Mouse (Mus musculus): ENCODE data around the gene Gm17606.

Gm17606 gene

DNA sequence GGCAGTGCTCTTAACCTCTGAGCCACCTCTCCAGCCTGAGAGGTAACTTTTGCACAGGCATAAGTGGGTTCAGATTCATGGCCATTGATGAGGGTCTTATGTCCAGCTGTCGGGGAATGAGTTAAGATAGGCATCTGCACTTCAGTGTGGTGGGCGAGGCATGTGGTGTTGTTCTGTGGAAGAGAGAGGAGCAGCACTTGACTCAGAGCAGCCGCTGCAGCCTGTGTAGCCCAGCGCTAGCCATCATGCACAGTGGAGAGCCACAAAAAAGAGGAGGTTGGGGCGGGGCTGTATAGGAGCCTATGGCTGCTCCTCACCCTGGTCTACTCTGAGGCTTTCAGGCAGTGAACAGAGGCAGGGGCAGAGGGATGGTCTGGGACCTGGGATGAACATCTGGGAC lies 12.6 kb upstream of the Gm17606 start:
- DNase-seq (ENCODE audit: low spot score), result no peak

- no peak for DNase-seq (ENCODE audit: low spot score)
Measured at GRCm38 (mm10) chr14:54629797-54630196, 11.0 kb upstream of the Gm17606 start.

GRCm38 (mm10) chr14:54630583-54631239 lies 10.0 kb upstream of the Gm17606 start:
- DNase-seq (ENCODE audit: low spot score), result no peak

GRCm38 (mm10) chr14:54631240-54631599 lies 9.5 kb upstream of the Gm17606 start:
- DNase-seq (ENCODE audit: low spot score), result no peak

DNA sequence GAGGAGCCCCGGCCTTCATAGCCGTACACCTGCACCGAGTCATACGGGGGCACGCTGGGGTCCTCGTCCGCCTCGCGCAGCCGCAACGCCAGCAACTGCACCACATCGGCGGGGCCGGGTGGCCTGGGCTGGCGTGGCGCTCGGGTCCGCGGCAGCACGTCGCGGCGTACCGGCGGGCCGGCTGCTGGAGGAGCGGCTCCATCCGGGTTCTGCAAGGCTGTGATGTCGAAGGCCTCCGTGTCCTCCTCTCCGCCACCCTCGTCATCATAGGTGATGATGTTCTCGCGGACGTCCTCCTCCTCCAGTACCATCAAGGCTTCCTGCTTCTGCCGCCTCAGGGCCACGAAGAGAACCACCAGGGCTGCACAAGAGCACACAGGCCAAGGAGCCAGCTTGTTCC lies 8.5 kb upstream of the Gm17606 start:
- DNase-seq (ENCODE audit: low spot score), result no peak

- DNase-seq (ENCODE audit: low spot score), result no peak
Measured at GRCm38 (mm10) chr14:54634182-54634581, 6.6 kb upstream of the Gm17606 start.

GRCm38 (mm10) chr14:54636954-54637353 lies 3.8 kb upstream of the Gm17606 start:
- no peak for DNase-seq (ENCODE audit: low spot score)

DNA sequence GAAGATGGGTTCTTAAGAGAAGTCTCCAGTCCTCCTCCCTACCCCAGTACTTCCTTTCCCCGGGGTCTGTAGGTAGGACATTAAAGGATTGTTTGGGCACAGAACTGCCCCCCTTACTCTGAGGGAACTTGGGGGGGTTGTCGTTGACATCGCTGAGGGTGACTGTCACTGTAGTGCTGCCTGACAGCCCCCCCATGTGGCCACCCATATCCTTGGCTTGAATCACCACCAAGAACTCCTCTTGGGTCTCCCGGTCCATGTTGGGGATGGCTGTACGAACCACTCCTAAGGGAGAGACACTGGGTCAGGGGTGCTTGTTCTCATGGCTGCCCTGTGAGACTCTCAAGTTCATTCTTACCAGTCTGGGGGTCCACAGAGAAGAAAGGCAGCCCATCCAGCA lies 2.5 kb upstream of the Gm17606 start:
- DNase-seq (ENCODE audit: low spot score), result no peak

GRCm38 (mm10) chr14:54640121-54640520 lies 631 bp upstream of the Gm17606 start:
- no peak for DNase-seq (ENCODE audit: low spot score)

DNA sequence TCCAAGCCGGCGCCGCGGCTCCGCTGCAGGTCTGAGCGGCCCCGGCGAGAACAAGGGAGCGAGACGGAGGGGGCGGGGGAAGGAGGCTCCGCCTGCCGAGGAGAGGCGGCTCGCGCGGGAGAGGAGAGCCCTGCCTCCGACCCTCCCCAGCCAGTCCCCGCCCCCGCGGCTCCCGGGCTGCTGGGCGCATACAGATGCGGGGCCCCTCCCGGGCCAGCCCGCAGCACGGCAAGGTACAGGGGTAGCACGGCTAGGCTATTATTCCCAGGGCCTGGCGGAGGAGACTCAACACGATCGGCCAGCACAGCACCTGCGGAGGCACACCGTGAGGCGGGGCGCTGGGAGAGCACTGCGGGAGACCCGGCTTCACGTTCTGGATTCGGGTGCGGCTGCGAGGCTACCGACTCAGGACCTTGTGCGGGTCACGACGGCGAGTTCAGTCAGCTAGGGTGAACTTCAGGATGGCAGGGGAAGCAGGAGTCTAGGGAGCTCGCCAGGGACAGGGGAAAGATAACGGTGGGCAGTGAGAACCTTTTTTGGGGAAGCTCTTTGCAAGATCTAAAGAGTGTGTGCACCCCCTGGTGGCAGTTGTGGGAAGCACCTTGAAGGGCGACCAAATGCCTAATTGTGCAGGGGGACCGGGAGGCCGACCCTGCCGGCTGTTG lies 685 bp downstream of the Gm17606 start, which contains the start of gene Cdh24:
TSS of gene Cdh24 (minus strand) at position 60 of the 665 bp plus-strand sequence.
- DNase-seq (ENCODE audit: low spot score), result peak; percentile 70

GRCm38 (mm10) chr14:54642224-54642944 lies 1.6 kb downstream of the Gm17606 start:
- DNase-seq (ENCODE audit: low spot score), result no peak

DNA sequence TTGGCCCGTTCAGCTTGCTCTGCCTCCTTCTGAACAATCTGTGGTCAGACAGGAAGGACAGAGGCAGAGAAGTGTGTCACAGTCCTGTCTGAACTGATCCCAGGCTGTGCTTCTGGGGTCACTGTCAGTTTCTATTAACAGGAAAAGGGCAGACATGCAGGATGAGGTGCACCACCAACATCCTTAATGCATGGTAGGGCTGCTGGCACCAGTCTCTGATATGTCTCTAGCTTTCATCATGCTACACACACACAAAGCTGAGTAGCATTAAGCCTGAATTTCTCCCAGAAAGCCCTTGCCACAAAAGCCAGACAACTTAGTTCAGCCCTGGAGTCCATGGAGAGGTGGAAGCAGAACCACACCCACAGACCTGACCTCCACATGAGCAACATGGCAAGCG lies 2.3 kb downstream of the Gm17606 start:
- no peak for DNase-seq (ENCODE audit: low spot score)

DNA sequence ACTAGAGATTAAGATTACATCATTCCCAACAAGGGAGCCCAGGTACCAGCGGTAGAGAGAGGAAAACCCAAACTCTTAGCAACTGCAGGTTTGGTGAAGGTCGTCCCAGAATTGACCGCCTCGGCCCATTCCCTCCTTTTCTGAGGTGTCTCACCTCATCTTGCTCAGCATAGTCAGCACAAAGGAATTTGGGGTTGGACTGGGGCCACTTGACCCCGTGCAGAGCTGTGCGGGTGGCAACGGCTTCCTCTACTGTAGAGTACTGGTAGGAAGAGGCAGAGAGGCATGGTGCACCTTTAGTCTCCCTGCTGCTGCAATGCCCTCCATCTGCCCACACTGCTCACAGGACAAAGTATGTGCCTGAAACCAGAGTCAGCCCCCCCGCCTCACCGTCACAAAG lies 3.5 kb downstream of the Gm17606 start:
- no peak for DNase-seq (ENCODE audit: low spot score)

DNA sequence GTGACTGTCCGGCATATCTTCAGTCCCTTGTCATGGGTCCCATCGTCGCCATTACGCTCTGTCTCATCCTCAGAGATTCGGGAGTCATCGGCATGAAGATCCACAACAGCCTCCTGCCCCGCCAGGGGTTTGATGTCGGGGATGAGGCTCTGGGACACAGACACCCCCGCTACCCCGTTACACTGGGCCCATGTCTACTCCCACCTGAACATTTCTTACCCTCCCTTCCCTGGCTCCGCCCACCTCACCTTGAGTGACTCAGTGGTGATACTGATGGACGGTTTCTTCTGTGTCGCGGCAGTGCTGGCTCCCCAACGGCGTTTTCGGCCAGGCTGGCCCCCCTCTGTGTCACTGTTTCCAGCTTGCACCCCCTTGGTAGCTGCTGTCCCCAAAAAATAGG lies 5.7 kb downstream of the Gm17606 start:
- DNase-seq (ENCODE audit: low spot score), result no peak

DNA sequence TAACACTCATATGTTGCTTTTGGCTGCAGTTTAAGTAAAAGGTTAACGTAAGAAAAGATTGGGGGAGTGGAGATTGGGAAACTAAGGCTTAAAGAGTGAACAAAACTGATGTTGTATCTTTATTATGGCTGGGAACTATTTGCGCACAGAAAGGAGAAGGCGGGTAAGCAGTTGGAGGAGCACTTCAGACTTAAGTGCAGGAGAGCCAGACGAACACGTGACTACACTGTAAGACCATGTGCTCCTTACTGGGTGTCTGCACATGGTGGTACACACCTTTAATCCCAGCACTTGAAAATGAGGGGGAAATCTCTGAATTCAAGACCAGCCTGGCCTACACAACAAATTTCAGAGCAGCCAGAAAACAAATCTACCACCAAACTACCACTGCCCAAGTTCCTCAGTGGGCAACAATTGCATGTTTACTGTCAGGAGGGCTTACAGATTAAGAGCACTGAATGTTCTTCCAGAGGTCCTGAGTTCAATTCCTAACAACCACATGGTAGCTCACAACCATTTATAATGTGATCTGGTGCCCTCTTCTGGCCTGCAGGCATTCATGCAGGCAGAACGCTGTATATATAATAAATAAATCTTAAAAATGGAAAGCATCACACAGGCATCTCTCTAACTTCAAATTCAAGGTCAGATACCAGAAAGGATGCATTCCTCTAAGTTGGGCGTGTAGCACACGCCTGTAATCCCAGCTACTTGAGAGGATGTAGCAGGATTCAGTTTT lies 6.3 kb downstream of the Gm17606 start:
- DNase-seq (ENCODE audit: low spot score), result no peak

DNA sequence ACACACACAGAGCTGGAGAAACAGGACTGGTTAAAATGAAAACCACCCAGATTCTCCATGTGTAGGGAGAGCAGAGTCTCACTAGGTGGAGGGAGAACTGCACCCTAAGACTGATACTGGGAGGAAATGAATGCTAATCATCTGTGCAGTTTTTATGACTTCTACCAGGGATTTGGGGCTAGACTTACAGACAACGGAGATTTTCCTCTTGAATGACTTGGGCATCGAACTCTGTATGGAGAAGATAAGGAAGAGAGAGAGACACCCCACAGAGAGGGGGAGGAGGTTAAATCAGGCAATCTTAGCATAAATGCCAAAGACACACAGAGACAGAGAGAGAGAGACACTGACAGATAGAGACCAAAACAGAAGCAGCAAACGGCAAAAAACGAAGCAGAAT lies 7.1 kb downstream of the Gm17606 start:
- no peak for DNase-seq (ENCODE audit: low spot score)

DNA sequence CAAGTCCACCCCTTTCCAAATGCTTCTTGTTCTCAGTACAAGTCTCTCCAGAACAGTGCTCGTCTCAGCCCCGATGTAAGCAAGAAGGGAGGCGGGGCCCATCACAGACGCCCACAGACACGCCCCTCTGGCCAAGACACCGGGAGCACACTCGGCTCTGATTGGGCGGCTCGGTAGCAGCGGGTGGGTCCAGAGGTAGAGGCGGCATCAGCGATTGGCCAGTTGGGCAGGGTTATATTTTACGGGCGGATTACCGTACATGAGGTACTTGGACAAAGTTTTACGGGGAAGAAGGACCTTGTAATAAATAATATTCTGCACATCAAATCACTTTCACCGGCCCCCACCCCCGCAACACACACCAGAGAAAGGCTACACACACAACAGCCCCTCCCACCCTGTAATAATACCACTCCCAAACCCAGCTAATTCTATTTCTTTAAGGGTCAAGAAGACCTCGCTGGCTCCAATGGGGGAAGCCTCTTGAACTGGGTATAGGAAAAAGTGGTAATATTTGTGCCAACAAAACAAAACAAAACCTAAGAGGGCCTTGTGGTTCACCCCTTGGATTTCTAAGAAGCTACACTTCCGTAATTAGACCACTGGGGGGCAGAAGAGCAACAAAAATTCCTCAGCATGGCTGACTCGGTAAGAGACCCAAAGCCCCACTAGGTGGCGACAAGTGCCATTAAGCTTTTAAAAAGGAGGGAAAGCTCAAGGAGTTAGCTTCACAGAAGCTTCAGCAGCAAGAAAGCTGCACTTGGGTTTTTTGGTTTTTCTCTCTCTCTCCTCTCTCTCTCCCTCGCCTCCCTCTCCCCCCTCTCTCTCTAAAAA lies 10.1 kb downstream of the Gm17606 start:
- peak; percentile 62 for DNase-seq (ENCODE audit: low spot score)

DNA sequence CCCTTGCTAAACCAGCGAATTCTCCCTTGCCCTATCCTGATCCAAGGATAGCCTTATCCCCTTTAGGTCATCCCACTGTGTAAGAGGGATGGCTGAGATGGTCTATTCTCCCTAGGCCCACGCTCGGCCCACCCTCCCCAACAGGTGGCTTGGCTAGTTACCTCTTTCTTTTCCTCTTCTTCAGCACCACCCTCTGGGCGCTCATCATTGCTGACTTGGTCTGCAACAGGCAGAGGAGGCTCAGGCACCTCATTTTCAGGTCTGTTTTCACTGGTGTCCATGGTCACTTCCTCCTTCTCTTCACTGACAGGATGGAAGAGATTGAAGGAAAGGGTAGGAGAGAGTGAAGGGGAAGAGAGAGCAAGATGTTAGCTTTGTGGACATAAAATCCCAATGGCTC lies 10.8 kb downstream of the Gm17606 start:
- no peak for DNase-seq (ENCODE audit: low spot score)

- DNase-seq (ENCODE audit: low spot score), result no peak
Measured at GRCm38 (mm10) chr14:54652787-54653186, 12.0 kb downstream of the Gm17606 start.

DNA sequence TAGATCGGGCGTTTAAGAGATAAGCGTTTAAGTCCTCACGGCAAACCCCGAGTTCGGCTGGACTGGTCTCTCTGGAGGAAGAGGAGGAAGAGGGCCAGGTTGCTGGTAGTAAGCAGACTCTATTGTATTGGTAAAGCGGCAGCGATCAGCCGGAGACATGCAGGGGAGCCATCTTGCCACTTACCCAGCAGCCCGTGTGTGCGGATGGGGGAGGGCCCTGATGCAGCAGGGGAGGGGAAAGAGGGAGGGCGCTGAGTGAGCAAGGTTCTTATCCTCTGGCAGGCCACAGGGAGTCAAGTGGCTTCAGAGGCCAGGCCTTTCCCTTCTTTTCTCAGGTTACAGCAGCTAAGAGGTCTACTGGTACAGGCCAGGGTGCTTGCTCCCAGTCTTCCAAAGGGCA lies 12.7 kb downstream of the Gm17606 start:
- DNase-seq (ENCODE audit: low spot score), result peak; percentile 75

GRCm38 (mm10) chr14:54660009-54660408 lies 19.3 kb downstream of the Gm17606 start:
- no peak for DNase-seq (ENCODE audit: low spot score)

Measured in left cerebral cortex, adult 11 months (tissue).